Mouse (Mus musculus) forebrain, embryonic 12.5 days (tissue): ENCODE measurements at regions not wholly inside any gene's neighbourhood (a gene's known extent, or its start where the extent isn't known, plus 50 kb on each side); places are given as distances from the start of the nearest gene placed in this dataset.

Experiments
- ATAC-seq: fragments of 200-750 bp; cut with Nextera tagmentation; 2 replicates; pipeline ENCODE4 v1.8.0; 2017; ENCODE audit warnings: moderate TSS enrichment; ENCODE audit not compliant: low FRiP score
- H3K27ac ChIP-seq: fragments of 300-500 bp; sonication (generic); 2 replicates; pipeline ENCODE4 v1.5.1; 2016; ENCODE audit warnings: mild to moderate bottlenecking
- H3K27me3 ChIP-seq: fragments of 300-500 bp; sonication (generic); 2 replicates; pipeline ENCODE4 v1.6.1; 2016; ENCODE audit warnings: mild to moderate bottlenecking
- H3K36me3 ChIP-seq: fragments of 300-500 bp; sonication (generic); replicated peaks from 2 replicates; pipeline ENCODE4 v1.6.1; 2016; ENCODE audit warnings: mild to moderate bottlenecking
- H3K4me1 ChIP-seq: fragments of 300-500 bp; sonication (generic); 2 replicates; pipeline ENCODE4 v1.6.1; 2016
- H3K4me2 ChIP-seq: fragments of 300-500 bp; sonication (generic); 2 replicates; pipeline ENCODE4 v1.6.1; 2016; ENCODE audit warnings: mild to moderate bottlenecking, moderate library complexity
- H3K4me3 ChIP-seq: fragments of 300-500 bp; sonication (generic); replicated peaks from 2 replicates; pipeline ENCODE4 v1.5.1; 2016; ENCODE audit warnings: mild to moderate bottlenecking
- H3K9ac ChIP-seq: fragments of 300-500 bp; sonication (generic); 2 replicates; pipeline ENCODE4 v1.6.1; 2016; ENCODE audit warnings: mild to moderate bottlenecking
- H3K9me3 ChIP-seq: fragments of 300-500 bp; sonication (generic); 2 replicates; pipeline ENCODE4 v1.6.1; 2016
- WGBS: fragments of 180-500 bp; shearing (Covaris S2); methylation state at CpG from one replicate; pipeline ENCODE4 v1.1.7; 2016; 5-methylcytosine and 5-hydroxymethylcytosine counted together

DNA sequence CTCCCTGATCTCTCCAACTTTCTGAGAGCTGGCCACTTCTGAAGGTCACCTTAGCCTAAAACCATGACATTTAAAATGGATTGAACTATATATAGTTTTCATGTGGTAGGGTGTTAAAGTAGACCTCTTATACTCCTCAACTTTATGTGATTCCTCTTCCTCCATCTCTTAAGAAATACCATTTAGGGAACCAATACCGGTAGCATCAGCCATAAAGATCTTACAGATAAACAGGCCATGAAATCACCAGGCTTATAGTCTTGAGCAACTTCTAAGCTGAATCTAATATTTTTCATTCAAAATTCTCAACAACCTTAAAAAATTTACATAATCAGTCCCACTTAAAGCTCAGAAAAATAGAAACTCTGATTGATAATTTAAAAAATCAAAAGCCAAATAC, 56.2 kb downstream of the Rpl36a-ps1 start:
- Histone ChIP-seq H3K4me3 (no peak overlapping the region), H3K9me3 (no peaks in the 10 kb centered on the region), H3K27me3 (no peaks in the 10 kb centered on the region), H3K27ac (no peak overlapping the region), H3K9ac (no peak overlapping the region), H3K4me1 (peaks cover 7% of the 10 kb centered on the region; the same call in 1 of the 2 replicates), H3K4me2 (no peak overlapping the region), H3K36me3 (no peaks in the 10 kb centered on the region)
- 93% methylated on average over 1 of the region's 1 CpGs for WGBS
- no peak for ATAC-seq

DNA sequence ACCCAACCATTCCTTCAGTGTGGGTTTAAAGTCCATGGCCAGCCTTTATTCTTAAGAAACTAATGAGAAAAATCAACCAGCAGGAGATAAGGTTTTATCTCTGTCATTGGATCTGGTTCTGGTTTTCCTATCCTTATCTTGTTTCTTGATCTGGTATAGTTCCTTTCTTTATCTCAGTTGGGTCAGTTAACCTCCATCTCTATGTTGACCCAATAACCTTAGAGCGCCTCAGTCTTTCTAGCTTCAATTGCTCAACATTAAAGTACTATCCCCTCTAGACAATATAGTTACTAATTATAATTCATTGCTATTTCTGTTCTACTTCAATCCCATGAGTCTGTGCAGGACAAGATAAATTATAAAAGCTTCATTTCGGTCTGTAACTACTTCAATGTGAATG, 56.7 kb downstream of the Rpl36a-ps1 start:
- Histone ChIP-seq H3K4me2 (no peak overlapping the region), H3K9ac (no peak overlapping the region), H3K4me1 (peaks cover 13% of the 10 kb centered on the region; the same call in 1 of the 2 replicates), H3K36me3 (no peaks in the 10 kb centered on the region), H3K27ac (no peak overlapping the region), H3K4me3 (no peak overlapping the region), H3K27me3 (no peaks in the 10 kb centered on the region), H3K9me3 (no peaks in the 10 kb centered on the region)
- ATAC-seq = no peak
- 94% methylated on average over 2 of the region's 2 CpGs for WGBS

DNA sequence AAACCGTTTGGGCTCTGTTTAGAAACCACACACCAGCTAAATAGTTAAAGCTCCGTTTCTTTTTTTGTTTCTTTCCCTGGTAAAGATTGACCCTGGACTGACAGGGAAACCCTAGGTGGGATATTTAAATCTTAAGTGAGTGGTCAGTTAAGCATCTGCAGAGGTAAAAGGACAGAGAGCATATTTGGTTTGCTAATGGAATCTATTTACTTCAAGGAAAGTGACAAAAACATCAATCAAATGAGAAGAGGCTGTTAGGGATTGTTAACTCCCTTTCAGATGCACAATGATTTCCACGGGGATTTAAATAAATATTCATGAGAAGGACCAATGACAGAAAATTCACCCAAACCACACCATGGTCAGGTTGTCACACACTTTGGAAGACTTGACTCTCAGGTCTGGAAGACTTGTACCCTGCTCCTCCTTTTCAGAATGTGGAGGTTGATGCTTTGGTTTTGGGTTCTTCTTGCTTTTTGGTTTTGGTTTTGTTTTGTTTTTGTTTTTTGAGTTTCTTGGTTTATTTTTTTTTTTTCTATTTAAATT, 60.7 kb downstream of the Rpl36a-ps1 start:
- Histone ChIP-seq H3K27ac (no peak overlapping the region), H3K27me3 (no peaks in the 10 kb centered on the region), H3K4me3 (no peak overlapping the region), H3K4me1 (peaks cover 14% of the 10 kb centered on the region; the same call in 1 of the 2 replicates), H3K9me3 (no peaks in the 10 kb centered on the region), H3K36me3 (no peaks in the 10 kb centered on the region), H3K4me2 (no peak overlapping the region), H3K9ac (no peak overlapping the region)
- no peak for ATAC-seq
- 10% methylated on average over 3 of the region's 3 CpGs for WGBS

DNA sequence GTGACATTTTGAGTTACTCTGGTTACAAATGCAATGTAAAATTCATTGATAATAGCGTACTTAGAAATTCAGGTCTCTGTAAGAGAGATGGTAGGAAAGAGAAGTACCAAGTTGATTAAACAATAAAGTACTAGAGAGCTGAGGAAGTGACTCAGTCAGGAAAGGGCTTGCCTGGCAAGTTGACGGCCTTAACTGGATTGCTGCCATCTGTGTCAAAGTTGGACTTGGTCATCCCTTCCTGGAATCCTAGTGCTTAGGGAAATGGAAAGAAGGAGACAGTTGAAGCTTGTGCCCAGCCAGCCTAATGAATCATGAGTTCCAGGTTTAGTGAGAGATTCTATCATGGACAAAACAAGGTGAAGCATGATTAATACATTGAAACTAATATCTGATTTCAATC, 64.8 kb downstream of the Rpl36a-ps1 start:
- WGBS = 91% methylated on average over 2 of the region's 2 CpGs

DNA sequence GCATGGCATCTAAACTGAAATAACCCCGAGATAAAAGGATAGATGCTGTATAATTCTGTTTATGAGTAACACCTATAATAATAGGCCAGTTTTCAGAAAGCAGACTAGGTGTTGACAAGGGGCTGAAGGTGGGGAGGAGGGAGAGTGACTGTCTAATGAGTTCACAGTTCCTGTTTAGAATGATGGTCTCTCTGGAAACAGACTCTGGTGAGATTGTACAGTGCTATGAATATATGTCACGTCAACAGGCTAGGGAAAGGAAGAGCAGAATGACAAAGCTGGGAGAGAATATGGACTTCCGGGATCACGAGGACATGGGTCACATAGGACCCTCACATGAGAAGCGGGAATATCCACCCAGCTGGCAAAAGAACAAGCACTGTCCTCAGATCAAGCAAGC, 85.9 kb downstream of the Rpl36a-ps1 start:
- WGBS = 78% methylated on average over 5 of the region's 5 CpGs
- H3K4me1 ChIP-seq = no peaks in the 10 kb centered on the region; the same call in 1 of the 2 replicates
- no peak overlapping the region for H3K4me2 ChIP-seq
- H3K9ac ChIP-seq = no peak overlapping the region
- no peak overlapping the region for H3K27ac ChIP-seq
- no peaks in the 10 kb centered on the region for H3K36me3 ChIP-seq
- H3K27me3 ChIP-seq = no peaks in the 10 kb centered on the region
- no peak for ATAC-seq
- H3K4me3 ChIP-seq = no peak overlapping the region
- H3K9me3 ChIP-seq = no peaks in the 10 kb centered on the region

More for the DNA sequence above, 64.8 kb downstream of the Rpl36a-ps1 start:
- Histone ChIP-seq H3K4me1 (peaks cover 14% of the 10 kb centered on the region; the same call in 1 of the 2 replicates), H3K9me3 (no peaks in the 10 kb centered on the region), H3K27ac (no peak overlapping the region), H3K9ac (no peak overlapping the region), H3K27me3 (no peaks in the 10 kb centered on the region), H3K36me3 (no peaks in the 10 kb centered on the region), H3K4me2 (no peak overlapping the region), H3K4me3 (no peak overlapping the region)
- ATAC-seq = no peak

DNA sequence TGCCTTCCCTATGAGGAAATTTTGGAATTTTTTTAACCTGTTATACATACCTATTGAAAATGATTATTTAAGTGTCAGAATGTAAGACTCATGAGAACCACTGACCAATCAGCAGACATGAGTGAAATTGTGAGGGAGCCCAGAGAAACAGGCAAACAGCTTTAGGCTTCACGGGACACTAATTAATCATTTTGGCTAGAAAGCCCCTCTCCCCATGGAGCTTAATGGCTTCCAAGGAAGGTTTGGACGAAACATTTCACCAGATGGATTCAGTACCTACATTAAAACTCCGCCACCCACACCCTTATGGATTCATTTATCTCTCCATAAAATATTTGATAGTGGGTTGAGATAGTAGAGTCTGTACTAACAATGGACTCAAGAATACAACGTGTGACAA, 95.2 kb downstream of the Rpl36a-ps1 start:
- Histone ChIP-seq H3K36me3 (no peaks in the 10 kb centered on the region), H3K4me1 (no peaks in the 10 kb centered on the region), H3K27me3 (no peaks in the 10 kb centered on the region), H3K27ac (no peak overlapping the region), H3K4me2 (no peak overlapping the region), H3K9ac (no peak overlapping the region), H3K4me3 (no peak overlapping the region), H3K9me3 (no peaks in the 10 kb centered on the region)
- 80% methylated on average over 4 of the region's 4 CpGs for WGBS
- no peak for ATAC-seq

DNA sequence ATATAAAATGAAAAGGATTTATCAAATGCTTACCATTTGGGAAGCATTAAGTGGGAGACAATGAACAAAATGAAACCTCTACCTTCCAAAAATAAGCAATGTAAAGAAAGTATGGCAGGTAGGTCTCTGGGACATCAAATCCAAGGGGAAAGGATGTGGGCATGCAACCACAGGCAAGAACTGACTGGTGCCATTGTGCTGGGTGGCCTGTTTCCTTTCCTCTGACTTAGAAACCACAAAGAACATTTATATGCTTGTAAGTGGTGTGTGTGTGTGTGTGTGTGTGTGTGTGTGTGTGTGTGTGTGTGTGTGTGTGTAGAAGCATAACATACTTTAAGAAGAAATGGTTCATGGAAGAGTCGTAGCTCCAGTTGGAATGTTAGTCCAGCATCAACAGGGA, 96.7 kb downstream of the Rpl36a-ps1 start:
- Histone ChIP-seq H3K9me3 (no peaks in the 10 kb centered on the region), H3K9ac (no peak overlapping the region), H3K36me3 (no peaks in the 10 kb centered on the region), H3K27ac (no peak overlapping the region), H3K27me3 (no peaks in the 10 kb centered on the region), H3K4me2 (no peak overlapping the region), H3K4me3 (no peak overlapping the region), H3K4me1 (no peaks in the 10 kb centered on the region)
- ATAC-seq = no peak
- 92% methylated on average over 1 of the region's 1 CpGs for WGBS

DNA sequence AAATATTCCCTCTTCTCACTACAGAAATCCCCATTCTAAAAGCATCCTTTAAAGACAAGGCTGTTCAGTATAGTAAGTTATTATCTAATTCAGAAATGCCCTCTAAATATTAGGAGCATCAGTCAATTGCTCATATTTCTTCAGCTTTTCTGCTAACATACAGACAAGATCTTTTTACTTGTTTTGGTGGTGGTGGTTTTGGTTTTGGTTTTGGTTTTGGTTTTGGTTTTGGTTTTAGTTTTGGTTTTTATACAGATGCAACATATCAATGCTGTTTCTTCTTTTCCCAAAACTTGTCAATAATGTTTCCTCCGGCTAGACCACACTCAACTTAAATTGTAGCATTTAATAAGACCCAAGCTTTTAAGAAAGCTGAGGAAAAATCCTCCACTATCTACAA, 98.2 kb downstream of the Rpl36a-ps1 start:
- no peak for ATAC-seq
- Histone ChIP-seq H3K4me2 (no peak overlapping the region), H3K9ac (no peak overlapping the region), H3K36me3 (no peaks in the 10 kb centered on the region), H3K27ac (no peak overlapping the region), H3K9me3 (no peaks in the 10 kb centered on the region), H3K27me3 (no peaks in the 10 kb centered on the region), H3K4me1 (no peaks in the 10 kb centered on the region), H3K4me3 (no peak overlapping the region)
- 87% methylated on average over 1 of the region's 1 CpGs for WGBS

DNA sequence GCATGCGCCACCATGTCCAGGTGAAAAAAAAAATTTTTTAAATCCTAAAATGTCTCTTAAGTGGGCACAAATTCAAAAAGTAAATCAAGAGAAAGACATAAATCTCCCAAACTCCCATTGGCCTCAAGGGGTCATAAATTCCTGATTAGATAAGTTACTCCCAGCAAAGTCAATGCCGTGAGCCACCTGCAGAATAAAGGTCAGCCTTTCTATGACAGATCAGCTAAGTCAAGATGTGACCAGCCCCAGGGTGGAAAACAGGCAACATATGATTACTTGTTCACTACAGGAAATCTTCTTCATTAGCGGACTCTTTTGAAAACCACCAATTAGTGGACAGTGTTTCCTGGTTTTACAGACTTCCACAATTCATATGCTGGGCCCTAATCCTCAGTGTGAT, 101.4 kb downstream of the Rpl36a-ps1 start:
- Histone ChIP-seq H3K4me2 (no peak overlapping the region), H3K36me3 (no peaks in the 10 kb centered on the region), H3K9me3 (no peaks in the 10 kb centered on the region), H3K27ac (no peak overlapping the region), H3K4me3 (no peak overlapping the region), H3K27me3 (no peaks in the 10 kb centered on the region), H3K4me1 (no peaks in the 10 kb centered on the region; the same call in 1 of the 2 replicates), H3K9ac (no peak overlapping the region)
- no peak for ATAC-seq
- 82% methylated on average over 3 of the region's 3 CpGs for WGBS

DNA sequence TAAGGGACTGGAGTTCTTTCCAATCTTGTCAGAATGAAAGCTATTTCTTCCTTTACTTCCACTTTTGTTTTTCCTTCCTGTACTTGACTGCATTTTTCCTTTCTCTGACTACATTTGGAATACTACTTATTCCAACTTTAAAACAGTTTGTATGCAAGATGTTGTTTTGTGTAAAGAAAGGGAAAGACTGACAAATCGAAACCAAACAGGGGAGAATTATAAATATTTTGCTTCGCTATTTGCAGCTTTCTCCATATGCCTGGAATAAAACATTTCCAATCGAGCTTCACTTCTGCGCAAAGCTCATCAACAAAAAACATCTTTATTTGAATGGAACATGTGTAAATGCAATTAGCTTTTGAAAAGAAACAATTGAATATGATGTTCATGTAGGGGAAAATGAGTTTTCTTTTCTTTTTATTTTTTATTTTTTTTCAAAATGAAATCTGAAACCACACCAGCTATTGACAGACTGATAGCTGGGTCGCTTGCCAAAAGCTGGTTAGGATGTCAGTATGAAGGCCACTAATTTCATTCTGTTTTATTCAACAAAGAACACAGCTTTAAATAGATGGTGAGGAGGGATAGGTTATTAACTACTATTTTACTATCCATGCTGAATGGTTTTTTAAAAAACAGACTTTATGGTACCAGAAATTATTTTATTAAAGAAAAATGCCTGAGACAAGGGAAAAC, 102.7 kb downstream of the Rpl36a-ps1 start:
- WGBS = 74% methylated on average over 5 of the region's 5 CpGs
- H3K27ac ChIP-seq = no peak overlapping the region

DNA sequence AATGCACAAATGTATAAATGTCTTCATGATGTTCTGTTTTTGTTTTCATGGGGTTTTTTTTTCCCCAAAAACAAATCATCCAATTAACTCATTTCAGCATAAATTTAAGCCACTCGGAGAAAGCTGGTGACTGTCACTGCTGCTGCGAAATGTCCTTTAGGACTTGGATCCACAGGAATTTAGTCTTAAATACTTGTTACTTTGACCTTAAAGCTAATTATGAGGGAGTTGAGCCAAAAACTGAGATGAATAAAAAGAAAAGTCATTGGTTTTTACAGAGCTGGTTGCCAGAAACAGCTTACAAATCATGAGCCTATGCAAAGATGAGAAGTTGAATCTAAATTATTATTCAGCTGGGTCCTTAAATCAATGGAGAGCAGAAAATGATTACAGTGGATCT, 106.5 kb downstream of the Rpl36a-ps1 start:
- no peak for ATAC-seq
- Histone ChIP-seq H3K4me1 (no peaks in the 10 kb centered on the region; the same call in 1 of the 2 replicates), H3K36me3 (no peaks in the 10 kb centered on the region), H3K9me3 (no peaks in the 10 kb centered on the region), H3K9ac (no peak overlapping the region), H3K4me3 (no peak overlapping the region), H3K27ac (no peak overlapping the region), H3K4me2 (no peak overlapping the region), H3K27me3 (no peaks in the 10 kb centered on the region)
- WGBS = 81% methylated on average over 2 of the region's 2 CpGs

More for the DNA sequence above, 102.7 kb downstream of the Rpl36a-ps1 start:
- Histone ChIP-seq H3K36me3 (no peaks in the 10 kb centered on the region), H3K9me3 (no peaks in the 10 kb centered on the region), H3K4me2 (no peak overlapping the region), H3K4me1 (no peaks in the 10 kb centered on the region; the same call in 1 of the 2 replicates), H3K27me3 (no peaks in the 10 kb centered on the region), H3K4me3 (no peak overlapping the region), H3K9ac (no peak overlapping the region)
- ATAC-seq = no peak

DNA sequence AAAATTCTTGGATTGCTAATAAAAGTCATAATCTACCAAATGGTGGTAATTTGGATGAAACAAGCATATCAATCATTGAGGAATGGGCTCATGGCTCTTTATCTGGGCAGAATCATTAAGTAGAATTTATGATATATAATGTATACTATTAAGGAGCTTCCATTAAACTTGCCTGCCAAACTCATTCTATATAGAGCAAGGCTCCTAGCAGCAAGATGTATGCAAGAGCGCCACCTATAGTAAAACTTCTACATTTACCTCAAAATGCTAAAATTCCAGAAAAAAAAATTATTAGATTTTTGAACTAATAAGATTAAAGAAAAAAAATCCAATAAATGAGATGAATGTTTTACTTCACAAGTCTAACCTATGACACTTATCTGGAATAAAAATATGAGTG, 107.1 kb downstream of the Rpl36a-ps1 start:
- ATAC-seq = no peak
- 9% methylated on average over 1 of the region's 1 CpGs for WGBS
- H3K9me3 ChIP-seq = no peaks in the 10 kb centered on the region
- no peaks in the 10 kb centered on the region; the same call in 1 of the 2 replicates for H3K4me1 ChIP-seq
- H3K9ac ChIP-seq = no peak overlapping the region
- no peaks in the 10 kb centered on the region for H3K27me3 ChIP-seq
- H3K36me3 ChIP-seq = no peaks in the 10 kb centered on the region
- no peak overlapping the region for H3K4me2 ChIP-seq
- H3K4me3 ChIP-seq = no peak overlapping the region
- H3K27ac ChIP-seq = no peak overlapping the region

DNA sequence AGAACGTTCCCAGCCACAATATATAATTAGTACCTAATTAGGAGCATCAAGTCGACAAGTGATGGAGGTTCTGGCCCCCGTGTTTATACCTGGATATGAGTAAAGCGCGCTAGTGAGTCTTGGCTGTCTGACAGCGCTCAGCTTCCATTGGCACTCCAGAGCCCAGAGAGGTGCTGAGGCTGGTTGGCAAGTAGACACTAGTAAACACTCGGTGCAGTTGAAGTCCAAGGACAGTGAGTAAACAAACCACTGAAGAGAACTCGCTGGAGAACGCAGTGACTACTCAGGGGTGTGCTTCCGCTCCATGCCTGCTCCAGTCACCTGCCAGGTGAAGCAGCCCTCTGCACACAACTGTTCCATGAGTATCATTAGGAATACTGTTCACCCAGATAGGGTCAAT, 111.5 kb downstream of the Rpl36a-ps1 start:
- H3K27me3 ChIP-seq = no peaks in the 10 kb centered on the region
- no peaks in the 10 kb centered on the region for H3K36me3 ChIP-seq
- no peak overlapping the region for H3K9ac ChIP-seq
- 85% methylated on average over 10 of the region's 10 CpGs for WGBS
- H3K4me3 ChIP-seq = no peak overlapping the region
- no peak overlapping the region for H3K27ac ChIP-seq
- H3K4me1 ChIP-seq = no peaks in the 10 kb centered on the region
- no peaks in the 10 kb centered on the region for H3K9me3 ChIP-seq
- no peak for ATAC-seq
- no peak overlapping the region for H3K4me2 ChIP-seq
